Mouse (Mus musculus) layer of hippocampus, postnatal 25 days (tissue): ENCODE measurements around the gene Sit1. TPM values are rescaled to one million over a fixed set of nuclear protein-coding genes. Genes with fewer than 3 reads are reported as not detected.
"Not testable (repeated sequence)": the region's sequence is repeated elsewhere in the genome, so short reads cannot be mapped to it uniquely, and the experiment has no call there.

Source experiments
- DNase-seq, 2 experiments: peaks; one replicate each; pipeline ENCODE4 v3.0.0; 2022; ENCODE audit warnings: mixed read lengths in 2 of 2, low spot score in 1 of 2; ENCODE audit errors: extremely low spot score in 1 of 2
- total RNA-seq, 2 experiments: library from RNA; stranded (reverse); gene quantifications; 2 replicates each; pipeline ENCODE4 v1.2.3; 2021

Sit1 gene
- total RNA-seq, 2 experiments from 2014 or later: not detected

GRCm38 (mm10) chr4:43503041-43503440 is 19.5 kb upstream of the Sit1 start:
- no peak for DNase-seq

DNA sequence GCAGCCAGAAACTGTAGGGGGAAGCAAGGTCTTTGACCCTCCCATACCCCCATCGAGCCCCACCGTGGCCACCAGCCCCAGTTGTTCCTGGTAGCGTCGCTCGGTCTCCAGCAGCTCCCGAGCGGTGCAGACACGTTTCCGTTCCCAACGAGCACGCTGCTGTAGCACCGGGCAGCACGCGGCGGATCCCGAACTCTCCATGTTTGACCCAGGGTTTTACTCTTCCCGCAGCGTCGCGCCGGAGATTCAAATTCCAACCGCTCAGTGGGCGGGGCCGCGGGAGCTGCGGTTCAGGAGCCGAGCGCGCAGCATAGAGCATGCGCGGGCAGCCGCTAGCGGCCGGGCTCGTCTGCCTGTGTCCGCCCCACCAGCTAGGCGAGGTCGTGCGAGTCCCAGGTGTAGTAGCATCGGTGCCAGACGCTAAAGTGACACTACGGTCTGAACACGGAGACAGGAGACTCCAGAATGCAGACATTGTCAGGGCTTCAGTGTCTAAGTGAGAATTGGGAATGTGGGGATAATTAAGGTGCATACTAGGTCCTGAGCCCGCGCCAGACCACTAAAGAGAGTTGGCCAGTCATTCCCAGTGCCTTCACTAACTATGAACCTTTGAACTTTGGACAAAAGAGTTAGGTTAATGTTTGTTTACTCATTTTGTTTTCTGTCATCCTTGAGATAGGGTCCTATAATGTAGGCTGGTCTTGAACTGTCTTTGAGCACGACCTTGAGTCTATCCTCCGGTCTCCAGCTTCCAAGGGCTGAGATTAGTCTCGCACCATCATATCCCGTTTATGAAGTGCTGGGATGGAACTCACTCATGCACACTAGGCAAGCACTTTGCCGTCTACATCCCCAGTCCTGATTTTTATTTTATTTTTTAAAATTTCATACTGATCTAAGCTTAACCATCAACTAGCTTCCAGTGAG is 16.1 kb upstream of the Sit1 start, which contains the start of gene Arhgef39:
Gene Arhgef39 (minus strand): TSS at position 289 of the 927 bp plus-strand sequence.
- peak; percentile 42 to 69 for DNase-seq

GRCm38 (mm10) chr4:43498983-43499382 is 15.4 kb upstream of the Sit1 start:
- no peak for DNase-seq

GRCm38 (mm10) chr4:43497946-43498345 is 14.4 kb upstream of the Sit1 start:
- DNase-seq: no peak

- DNase-seq: no peak
Observed at GRCm38 (mm10) chr4:43497405-43497804, 13.9 kb upstream of the Sit1 start.

GRCm38 (mm10) chr4:43496587-43496986 is 13.1 kb upstream of the Sit1 start:
- no peak for DNase-seq

- DNase-seq: no peak
Observed at GRCm38 (mm10) chr4:43493846-43494240, 10.3 kb upstream of the Sit1 start.

GRCm38 (mm10) chr4:43493186-43493845 is 9.8 kb upstream of the Sit1 start:
- peak; percentile 93 to 98 for DNase-seq

DNA sequence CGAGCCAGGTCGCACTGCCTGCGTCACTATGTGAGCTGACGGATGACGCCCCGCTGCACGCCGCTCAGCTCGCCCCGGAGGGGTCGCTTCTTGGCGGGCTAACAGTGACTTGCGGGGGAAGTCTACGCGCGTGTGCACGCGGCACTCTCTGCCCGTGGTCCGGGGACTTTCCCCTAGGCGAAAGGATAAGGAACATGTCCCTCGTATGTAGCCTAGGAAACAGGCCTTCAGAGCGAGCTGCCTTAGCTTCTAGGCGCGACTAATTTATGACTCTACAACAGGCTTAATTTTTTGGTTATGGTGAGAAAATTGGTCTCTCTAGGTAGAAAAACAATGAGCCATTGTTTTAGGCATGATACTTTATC is 9.3 kb upstream of the Sit1 start, which contains the start of gene Ccdc107:
Gene Ccdc107 (plus strand): TSS at position 80 of the 365 bp plus-strand sequence.
- peak; percentile 73 to 84 for DNase-seq

DNA sequence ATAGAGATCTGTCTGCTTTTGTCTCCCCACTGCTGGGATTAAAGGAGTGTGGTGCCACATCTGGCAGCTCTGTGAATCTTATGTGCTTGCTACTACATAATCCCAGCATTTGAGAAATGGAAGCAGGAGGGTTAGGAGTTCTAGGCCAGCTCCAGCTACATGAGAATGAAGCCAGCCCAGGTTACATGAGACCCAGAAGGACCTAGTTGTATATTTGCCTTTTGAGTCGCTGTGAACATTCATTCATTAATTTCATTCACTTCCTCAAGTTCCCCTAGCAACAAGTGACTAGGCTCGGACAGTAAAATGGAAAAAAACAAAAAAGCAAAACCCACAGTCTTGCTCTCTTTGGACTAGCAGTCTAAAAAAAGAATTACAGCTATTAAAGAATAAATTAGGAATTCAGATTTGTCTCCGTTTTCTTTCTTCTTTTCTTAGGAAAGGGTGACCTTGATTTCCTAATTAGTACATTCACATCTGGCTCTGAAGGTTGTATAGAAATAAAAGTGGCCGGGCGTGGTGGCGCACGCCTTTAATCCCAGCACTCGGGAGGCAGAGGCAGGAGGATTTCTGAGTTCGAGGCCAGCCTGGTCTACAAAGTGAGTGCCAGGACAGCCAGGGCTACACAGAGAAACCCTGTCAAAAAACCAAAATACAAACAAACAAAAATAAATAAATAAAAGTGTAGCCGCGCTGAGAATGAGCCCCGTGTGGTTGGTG is 8.7 kb upstream of the Sit1 start:
- DNase-seq: no peak

DNA sequence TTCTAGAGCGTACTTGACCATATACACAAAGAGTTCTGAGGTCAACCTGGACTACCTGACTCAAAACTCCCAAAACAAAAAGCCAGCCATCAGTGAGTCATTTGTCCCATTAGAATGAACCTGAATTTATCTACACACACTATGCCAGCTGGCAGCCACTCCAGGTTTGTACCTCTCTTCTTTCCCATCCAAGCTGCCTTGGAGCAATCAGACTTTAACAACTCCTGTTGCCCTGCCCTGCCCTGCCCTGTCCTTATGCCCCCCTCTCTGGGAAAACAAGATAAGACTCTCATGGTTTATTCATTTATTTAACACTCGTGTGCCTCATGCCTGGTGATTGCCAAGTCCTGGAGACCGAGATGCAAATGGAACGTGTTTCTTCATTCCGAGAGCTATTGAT is 7.3 kb upstream of the Sit1 start:
- no peak for DNase-seq

- no peak for DNase-seq
Observed at GRCm38 (mm10) chr4:43489611-43490010, 6.1 kb upstream of the Sit1 start.

DNA sequence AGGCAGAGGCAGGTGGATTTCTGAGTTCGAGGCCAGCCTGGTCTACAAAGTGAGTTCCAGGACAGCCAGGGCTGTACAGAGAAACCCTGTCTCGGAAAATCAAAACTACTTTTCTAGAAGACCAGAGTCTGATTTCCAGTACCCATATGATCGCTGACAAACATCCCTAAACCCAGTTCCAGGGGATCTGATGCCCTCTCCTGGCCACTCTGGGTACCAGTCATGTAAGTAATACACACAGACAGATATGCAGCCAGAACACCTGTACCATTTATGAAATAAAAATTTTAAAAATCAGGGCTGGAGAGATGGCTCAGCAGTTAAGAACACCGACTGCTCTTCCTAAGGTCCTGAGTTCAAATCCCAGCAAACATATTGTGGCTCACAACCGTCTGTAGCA is 2.1 kb upstream of the Sit1 start:
- DNase-seq: not testable (repeated sequence)

DNA sequence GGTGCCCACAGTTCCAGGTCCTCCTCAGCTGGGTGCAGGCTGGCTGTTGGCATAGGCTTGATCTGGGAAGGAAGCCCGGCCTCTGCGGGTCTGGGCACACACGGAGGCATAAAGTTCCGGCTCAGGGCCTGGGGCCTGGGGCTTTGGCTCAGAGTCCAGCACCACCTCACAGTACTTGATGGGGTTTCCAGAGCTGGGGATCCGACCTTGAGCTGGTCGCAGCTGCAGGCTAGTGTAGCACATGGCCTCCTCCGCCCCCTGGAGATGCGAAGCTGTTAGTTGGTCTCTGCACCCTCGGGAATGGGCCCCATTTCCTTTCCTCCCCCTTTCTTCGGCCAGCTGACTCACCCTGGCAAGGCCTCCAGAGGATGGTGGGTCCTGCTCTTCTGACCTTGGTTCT is 943 bp downstream of the Sit1 start:
- no peak for DNase-seq

DNA sequence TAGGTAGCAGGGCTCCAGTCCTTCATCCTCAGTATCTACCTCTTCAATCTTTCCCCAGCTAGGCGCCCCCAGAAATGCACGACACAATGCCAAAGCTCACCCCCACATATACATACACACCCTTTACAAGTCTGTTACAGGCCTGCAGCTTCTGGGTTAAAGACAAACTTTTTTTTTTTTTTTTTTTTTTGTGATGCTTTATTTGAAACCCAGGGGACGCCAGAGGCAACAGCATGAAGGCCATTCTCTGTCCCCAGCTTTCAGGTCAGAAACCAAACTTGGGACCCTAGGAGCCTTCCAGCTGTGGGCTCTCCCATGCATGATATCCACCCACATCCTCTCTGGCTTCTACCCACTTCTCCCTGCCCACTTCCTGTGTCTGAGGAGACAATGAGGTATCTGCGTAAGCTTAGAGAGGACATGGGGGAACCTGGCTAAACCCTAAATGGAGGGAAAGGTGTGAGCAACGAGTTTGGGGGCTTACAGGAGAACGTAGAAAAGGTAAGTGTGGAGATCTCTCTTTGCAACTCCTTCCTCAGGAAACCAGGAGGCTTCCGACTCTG is 1.6 kb downstream of the Sit1 start:
- no peak for DNase-seq

- DNase-seq: no peak
Observed at GRCm38 (mm10) chr4:43480985-43481384, 2.5 kb downstream of the Sit1 start.

GRCm38 (mm10) chr4:43478906-43479832 is 4.4 kb downstream of the Sit1 start:
- DNase-seq: peak in 1 of 2 experiments; percentile 77

DNA sequence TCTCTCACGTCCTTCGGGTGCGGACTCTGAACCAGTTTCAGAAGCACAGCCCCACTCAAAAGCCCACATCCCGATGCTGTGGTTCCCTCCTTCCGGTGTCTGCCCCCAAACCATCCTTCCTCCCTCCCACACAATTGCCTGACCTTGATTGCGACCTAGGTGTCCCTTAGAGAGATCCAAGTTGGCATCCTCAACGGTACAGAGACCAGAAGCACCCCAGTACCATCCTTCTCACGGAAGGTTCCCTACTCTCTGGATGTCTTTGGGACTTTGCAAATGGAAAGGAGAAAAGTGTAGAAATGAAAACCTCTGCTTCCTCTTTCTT is 5.0 kb downstream of the Sit1 start:
- DNase-seq: no peak

GRCm38 (mm10) chr4:43477857-43478533 is 5.5 kb downstream of the Sit1 start:
- DNase-seq: peak; percentile 45 to 73
